Mouse (Mus musculus): ENCODE data around the gene Tle2. TPM values are rescaled to one million over a fixed set of nuclear protein-coding genes. Genes with fewer than 3 reads are reported as not detected.

Tle2 gene
- polyA plus RNA-seq, 1 experiment from 2014 or later: 46.4 TPM

DNA sequence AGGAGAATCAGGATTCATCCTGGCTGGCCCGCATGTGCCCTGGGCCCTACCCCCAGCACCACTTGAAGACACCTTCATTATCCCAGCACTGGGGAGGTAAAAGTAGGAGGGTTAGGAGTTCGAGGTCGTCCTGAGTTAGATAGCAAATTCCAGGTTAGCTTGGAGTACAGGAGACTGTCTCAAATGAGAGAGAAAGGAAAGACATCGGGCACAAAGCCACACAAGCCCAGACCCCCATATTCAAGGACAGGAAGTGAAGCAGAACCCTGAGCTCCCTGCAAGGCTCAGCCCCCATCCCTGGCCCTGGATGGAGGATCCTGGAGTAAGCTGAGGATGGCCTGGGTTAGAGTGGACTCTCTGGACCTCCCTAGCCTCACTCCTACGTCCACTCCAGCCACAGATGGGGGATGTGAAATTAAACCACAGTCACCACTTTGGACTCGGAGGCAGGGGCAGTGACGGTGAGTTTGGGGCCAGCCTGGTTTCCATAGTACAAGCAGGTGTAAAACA lies 27.1 kb downstream of the Tle2 start:
- TF ChIP-seq CTCF (IDR thresholded peaks at IDR 0.05): no peak
- ATAC-seq (no peak), DNase-seq (ENCODE audit: low read depth, low spot score) (no peak)
- H3K27me3 ChIP-seq: no peaks in the 10 kb centered on the region
- ChIA-PET CTCF (interaction anchor here (1.1 kb wide), 1 partner anchor 16 kb away, joined by 3 read pairs; no protein-coding TSS in a partner anchor), POLR2A (interaction anchor here (1.0 kb wide), 1 partner anchor 39 kb away, joined by 3 read pairs; no protein-coding TSS in a partner anchor)
- in situ Hi-C loops (cut with MboI; ENCODE audit: low pct_unique_long_range_greater_than_20kb): loop anchor here (5.0 to 10.0 kb wide), 3 partner anchors 47 to 563 kb away; partner anchors contain the start of gene Aes

DNA sequence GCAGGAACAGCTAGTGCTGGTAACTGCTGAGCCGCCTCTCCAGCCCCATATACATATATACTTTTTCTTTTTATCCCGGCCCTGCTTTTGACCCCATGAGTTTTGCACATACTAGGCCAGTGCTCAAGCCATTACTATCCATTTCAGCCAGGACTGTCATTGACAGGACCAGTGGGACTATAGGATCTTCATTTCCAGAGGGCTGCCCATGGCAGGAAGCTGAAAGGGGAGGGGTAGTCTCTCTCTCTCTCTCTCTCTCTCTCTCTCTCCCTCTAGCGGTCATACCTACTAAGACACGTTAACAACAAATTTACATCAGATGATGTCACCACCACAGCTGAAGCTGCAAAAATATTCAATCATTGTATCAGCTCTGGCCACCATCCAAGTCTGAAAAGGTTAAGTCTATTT lies 28.4 kb downstream of the Tle2 start:
- ChIA-PET CTCF (interaction anchor here (0.8 to 2.9 kb wide), 9 partner anchors 17 to 546 kb away, joined by 3 to 19 read pairs (median 4); no protein-coding TSS in a partner anchor), POLR2A (interaction anchor here (0.5 to 0.6 kb wide), 3 partner anchors 31 to 41 kb away, joined by 3 to 8 read pairs (median 7); no protein-coding TSS in a partner anchor)
- DNase-seq (ENCODE audit: low read depth, low spot score) (no peak), ATAC-seq (no peak)
- no peak for TF ChIP-seq CTCF (IDR thresholded peaks at IDR 0.05)
- H3K27me3 ChIP-seq: no peaks in the 10 kb centered on the region
- in situ Hi-C loops (cut with MboI; ENCODE audit: low pct_unique_long_range_greater_than_20kb): loop anchor here (5.0 to 10.0 kb wide), 3 partner anchors 48 to 562 kb away; partner anchors contain the start of gene Aes

DNA sequence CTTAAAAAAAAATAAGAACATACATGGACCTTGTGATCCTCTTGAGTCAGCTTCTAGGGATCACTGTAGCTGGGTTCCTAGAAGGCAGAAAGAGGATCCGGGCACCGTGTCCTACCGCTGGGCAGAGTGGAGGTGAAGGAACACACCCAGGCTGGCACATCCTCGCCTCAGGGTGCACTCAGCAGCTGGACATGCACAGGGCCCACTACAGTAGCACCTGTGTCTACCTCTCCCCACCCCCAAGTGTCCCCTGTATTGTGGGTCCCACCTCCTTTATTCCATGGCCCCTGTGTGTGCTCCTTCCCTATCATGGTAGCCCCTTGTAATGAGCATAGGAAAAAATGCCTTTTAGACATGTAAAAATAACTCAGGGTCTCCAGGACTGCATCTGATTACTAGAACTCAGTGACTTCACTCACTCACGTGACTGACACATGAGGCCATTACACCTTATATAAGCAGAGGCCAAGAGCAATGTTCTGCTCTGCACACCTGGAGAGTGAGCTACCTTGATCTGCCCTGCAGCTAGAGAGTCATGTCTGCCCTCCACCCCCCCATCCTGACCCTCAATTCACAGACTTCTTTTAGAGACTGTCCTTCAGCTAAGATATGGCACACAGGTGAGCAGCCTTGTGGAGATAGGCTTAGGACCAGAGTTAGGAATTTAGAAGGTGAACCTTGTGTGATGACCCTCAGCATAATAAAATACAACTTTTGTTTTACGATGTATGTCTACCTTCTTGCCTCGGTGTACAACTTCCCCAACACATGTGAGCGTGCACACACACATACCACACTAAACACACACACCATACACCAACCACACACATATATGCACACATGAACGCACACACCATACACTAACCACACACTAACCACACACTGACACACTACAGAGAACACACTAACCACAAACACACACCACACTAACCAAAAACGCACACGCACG lies 29.9 kb downstream of the Tle2 start:
- POLR2A ChIA-PET: interaction anchor here (0.6 to 1.4 kb wide), 8 partner anchors 8 to 54 kb away, joined by 3 to 7 read pairs (median 3); partner anchors contain the start of gene Aes
- in situ Hi-C loops (cut with MboI; ENCODE audit: low pct_unique_long_range_greater_than_20kb): loop anchor here (5.0 to 10.0 kb wide), 3 partner anchors 49 to 561 kb away; partner anchors contain the start of gene Aes

DNA sequence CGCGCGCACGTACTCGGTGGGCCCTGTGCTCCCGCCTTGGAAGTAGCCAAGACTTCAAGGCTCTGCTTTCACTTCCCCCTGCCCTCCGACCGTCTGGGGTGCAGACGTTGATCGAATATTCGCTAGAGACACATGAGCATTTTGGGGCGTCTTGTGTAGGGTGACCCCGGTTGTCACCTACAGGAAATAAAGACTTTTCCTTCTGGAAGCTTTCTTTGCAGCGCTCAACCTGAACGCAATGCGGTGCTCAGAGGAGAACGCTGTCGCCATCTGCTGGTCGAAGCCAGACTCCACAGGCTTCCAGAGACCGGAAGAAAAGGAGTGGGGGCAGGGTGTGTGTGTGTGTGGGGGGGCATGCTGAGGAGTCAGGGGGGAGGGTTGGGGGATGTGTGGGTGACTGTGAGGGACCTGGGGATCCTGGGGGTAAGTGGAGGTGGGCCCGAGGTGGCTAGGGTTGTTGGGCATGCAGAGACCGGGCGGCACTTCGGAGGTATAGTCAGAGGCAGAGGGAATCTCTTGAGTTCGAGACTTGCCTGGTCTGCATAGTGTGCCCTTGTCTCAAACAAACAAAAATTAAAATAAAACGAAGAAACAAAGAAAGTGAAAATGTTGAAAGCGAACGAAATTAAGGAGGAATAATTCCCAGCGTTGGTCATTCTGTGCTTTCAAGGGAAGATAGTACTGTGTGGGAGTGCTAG lies 30.8 kb downstream of the Tle2 start:
- ATAC-seq: no peak
- in situ Hi-C loops (cut with MboI; ENCODE audit: low pct_unique_long_range_greater_than_20kb): loop anchor here (5.0 to 10.0 kb wide), 3 partner anchors 50 to 560 kb away; partner anchors contain the start of gene Aes

More for the DNA sequence above, 29.9 kb downstream of the Tle2 start:
- CTCF ChIA-PET: interaction anchor here (0.6 to 3.7 kb wide), 9 partner anchors 19 to 85 kb away, joined by 3 to 19 read pairs (median 3); partner anchors contain the start of gene Tle2
- ATAC-seq (no peak), DNase-seq (ENCODE audit: low read depth, low spot score) (no peak)
- TF ChIP-seq CTCF (IDR thresholded peaks at IDR 0.05): no peak
- H3K27me3 ChIP-seq: no peaks in the 10 kb centered on the region

DNA sequence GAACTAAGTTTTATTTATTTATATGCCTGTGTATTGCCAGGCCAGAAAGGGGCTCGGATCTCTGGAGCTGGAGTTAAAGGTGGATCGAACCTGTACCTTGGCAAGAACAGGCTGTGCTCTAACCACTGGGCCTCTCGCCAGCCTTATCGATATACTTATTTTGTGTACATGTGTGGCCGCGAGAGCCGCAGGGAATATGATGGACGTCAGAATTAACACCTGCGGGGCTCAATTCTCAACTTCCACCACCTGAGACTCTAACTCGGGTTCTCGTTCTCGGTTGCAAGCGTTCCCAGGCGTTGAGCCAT lies 31.3 kb downstream of the Tle2 start:
- no peak for TF ChIP-seq CTCF (IDR thresholded peaks at IDR 0.05)
- no peak for ATAC-seq
- CTCF ChIA-PET: interaction anchor here (1.0 to 3.7 kb wide), 3 partner anchors 28 to 42 kb away, joined by 5 to 16 read pairs (median 6); no protein-coding TSS in a partner anchor
- no peak for DNase-seq (ENCODE audit: low read depth, low spot score)
- in situ Hi-C loops (cut with MboI; ENCODE audit: low pct_unique_long_range_greater_than_20kb): loop anchor here (10.0 kb wide), 2 partner anchors 51 to 559 kb away; partner anchors contain the start of gene Aes
- H3K27me3 ChIP-seq: no peaks in the 10 kb centered on the region
- POLR2A ChIA-PET: interaction anchor here (1.0 to 1.4 kb wide), 3 partner anchors 28 to 46 kb away, joined by 3 to 7 read pairs (median 3); partner anchors contain the start of gene Aes

More for the DNA sequence above, 30.8 kb downstream of the Tle2 start:
- peak; percentile 47 for DNase-seq (ENCODE audit: low read depth, low spot score)
- ChIA-PET POLR2A (interaction anchor here (0.6 to 1.4 kb wide), 7 partner anchors 9 to 55 kb away, joined by 3 to 7 read pairs (median 3); partner anchors contain the start of gene Aes), CTCF (interaction anchor here (0.6 to 3.7 kb wide), 8 partner anchors 20 to 86 kb away, joined by 3 to 19 read pairs (median 4); partner anchors contain the start of gene Tle2)
- H3K27me3 ChIP-seq: no peaks in the 10 kb centered on the region
- peak; percentile 86 for TF ChIP-seq CTCF (IDR thresholded peaks at IDR 0.05)

DNA sequence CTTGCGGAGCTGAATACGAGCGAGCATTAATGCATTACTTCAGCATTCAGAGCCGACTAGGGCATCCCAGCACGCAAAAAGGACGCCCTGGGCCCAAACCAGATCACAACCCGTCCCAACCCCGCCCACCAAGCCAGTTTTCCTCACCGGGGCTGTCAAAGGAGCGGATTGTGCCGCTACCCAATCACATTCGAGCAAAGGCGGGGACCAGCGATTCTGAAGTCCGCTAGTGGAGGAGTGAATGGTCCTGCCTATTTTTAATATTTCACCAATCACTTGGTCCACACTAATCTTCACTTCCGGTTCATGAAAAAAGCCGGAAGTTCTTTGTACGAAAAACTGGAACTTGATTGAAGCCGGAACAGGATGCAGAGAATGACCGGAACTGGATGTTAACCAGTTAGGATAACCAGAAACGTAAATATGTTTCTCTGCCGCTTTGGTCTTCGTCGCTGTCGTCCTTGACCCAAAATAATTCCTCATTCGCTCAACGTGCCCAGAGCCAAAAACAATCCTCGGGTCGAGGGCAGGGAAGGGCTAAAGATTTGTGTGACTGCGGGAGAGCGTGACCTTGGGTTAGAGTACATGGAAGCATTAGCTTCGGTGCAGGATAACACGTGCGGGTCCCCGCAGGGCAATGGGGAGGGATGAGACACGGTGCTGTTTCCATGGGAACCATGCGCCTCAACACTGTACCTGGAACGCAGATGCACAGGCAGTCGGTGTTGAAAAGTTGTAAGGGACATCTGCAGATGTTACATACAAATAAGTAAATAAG lies 31.8 kb downstream of the Tle2 start, which contains the start of gene BC025920:
BC025920 (plus strand) TSS at position 297 of the 778 bp plus-strand sequence.
- DNase-seq (ENCODE audit: low read depth, low spot score) (peak; percentile 97), ATAC-seq (peak; percentile 94)
- CTCF ChIA-PET: interaction anchor here (0.8 to 3.7 kb wide), 4 partner anchors 20 to 572 kb away, joined by 3 to 16 read pairs (median 4); no protein-coding TSS in a partner anchor
- no peak for TF ChIP-seq CTCF (IDR thresholded peaks at IDR 0.05)
- H3K27me3 ChIP-seq: no peaks in the 10 kb centered on the region
- in situ Hi-C loops (cut with MboI; ENCODE audit: low pct_unique_long_range_greater_than_20kb): loop anchor here (10.0 kb wide), 2 partner anchors 51 to 559 kb away; partner anchors contain the start of gene Aes
- POLR2A ChIA-PET: interaction anchor here (0.8 to 1.4 kb wide), 2 partner anchors 46 kb away, joined by 3 read pairs; partner anchors contain the start of gene Aes

DNA sequence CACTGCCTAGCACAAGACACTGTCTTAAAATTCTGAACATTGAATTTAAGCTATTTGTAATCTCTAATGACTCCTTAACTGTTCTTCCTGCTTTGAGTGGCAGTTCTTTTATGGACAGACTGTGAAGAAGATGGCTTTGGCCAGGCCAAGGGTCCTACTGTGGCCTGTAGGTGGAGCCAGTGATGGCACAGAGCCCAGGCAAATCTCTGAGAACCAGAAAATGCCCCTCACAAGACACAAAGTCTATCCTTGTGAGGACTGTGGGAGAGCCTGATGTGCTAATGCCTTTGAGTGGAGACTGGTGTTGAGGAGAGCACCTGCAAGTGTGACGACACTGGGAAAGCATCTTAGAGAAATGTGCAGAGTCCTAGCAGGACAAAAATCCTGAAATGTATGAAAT lies 33.9 kb downstream of the Tle2 start:
- no peak for TF ChIP-seq CTCF (IDR thresholded peaks at IDR 0.05)
- H3K27me3 ChIP-seq: no peaks in the 10 kb centered on the region
- ATAC-seq (no peak), DNase-seq (ENCODE audit: low read depth, low spot score) (no peak)
- in situ Hi-C loops (cut with MboI; ENCODE audit: low pct_unique_long_range_greater_than_20kb): loop anchor here (10.0 kb wide), 2 partner anchors 54 to 556 kb away; partner anchors contain the start of gene Aes
- POLR2A ChIA-PET: no interaction called here
- CTCF ChIA-PET: no interaction called here

DNA sequence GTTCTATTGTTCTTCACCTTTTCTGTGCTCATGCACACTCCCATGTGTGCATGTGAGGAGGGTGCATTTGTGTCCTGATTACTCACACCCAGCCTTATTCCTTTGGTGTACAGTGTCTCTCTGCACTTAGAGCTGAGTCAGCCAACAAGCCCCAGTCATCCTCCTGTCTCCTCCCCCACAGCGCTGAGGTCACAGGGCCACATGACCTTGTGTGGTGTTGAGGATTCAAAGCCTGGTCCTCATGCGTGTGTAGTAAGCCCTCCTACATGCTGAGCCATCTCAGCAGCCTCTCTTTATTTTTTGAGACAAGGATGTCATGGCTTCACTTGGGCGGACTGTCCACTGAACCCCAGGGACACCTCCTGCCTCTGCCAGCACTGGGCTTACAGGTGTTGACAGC lies 38.4 kb downstream of the Tle2 start:
- no peaks in the 10 kb centered on the region for H3K27me3 ChIP-seq
- in situ Hi-C loops (cut with MboI; ENCODE audit: low pct_unique_long_range_greater_than_20kb): no loop called here
- no peak for TF ChIP-seq CTCF (IDR thresholded peaks at IDR 0.05)
- CTCF ChIA-PET: no interaction called here
- ATAC-seq: no peak
- POLR2A ChIA-PET: no interaction called here
- DNase-seq (ENCODE audit: low read depth, low spot score): no peak

DNA sequence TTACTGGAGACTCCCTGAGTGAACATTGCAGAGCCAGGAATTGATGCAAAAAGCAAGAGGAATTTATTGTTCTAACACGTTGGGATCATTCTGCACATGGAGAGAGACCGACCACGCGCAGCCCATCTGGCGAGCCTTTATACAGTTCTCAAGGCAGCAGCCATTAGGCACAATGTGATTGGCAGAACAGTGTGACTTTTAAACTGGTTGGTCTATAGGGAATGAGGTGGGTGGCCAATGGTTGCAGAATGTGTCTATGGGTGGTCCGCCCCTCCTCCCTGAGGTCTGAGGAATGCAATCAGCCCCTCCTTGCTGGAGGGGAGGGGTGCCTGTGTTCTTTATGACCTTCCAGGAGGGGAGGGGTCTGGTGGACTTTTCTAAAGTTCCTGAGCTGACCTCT lies 41.1 kb downstream of the Tle2 start:
- POLR2A ChIA-PET: no interaction called here
- H3K27me3 ChIP-seq: no peaks in the 10 kb centered on the region
- CTCF ChIA-PET: no interaction called here
- in situ Hi-C loops (cut with MboI; ENCODE audit: low pct_unique_long_range_greater_than_20kb): no loop called here
- no peak for DNase-seq (ENCODE audit: low read depth, low spot score)
- no peak for TF ChIP-seq CTCF (IDR thresholded peaks at IDR 0.05)
- ATAC-seq: no peak
